Mouse (Mus musculus) adrenal gland, postnatal 25 days (tissue): ENCODE data around the gene Gm14419. TPM values are rescaled to one million over a fixed set of nuclear protein-coding genes. Genes with fewer than 3 reads are reported as not detected.
"Not testable (repeated sequence)": the region's sequence is repeated elsewhere in the genome, so short reads cannot be mapped to it uniquely, and the experiment has no call there.

Source experiments
- DNase-seq: peaks from one replicate; pipeline ENCODE4 v3.0.0; 2021; ENCODE audit warnings: mixed read lengths
- long read RNA-seq: library from polyadenylated mRNA; stranded (forward); transcript quantifications from one replicate; pipeline ENCODE4 v2.0.0, GENCODE M21; 2021
- total RNA-seq: library from RNA; stranded (reverse); gene quantifications from 2 replicates; pipeline ENCODE4 v1.2.3, GENCODE M21; 2021

Gene Gm14419
- 19.3 and 31.9 TPM in 2 replicates for total RNA-seq
- long read RNA-seq, partial matches to known transcripts = 0 of 5 reads
- long read RNA-seq, other reads (novel, unspliced or antisense) = 4 of 5 reads

- DNase-seq = not testable (repeated sequence)
Observed at GRCm38 (mm10) chr2:177000656-177001055, at the start of gene Gm14419. Gene Gm14419 (plus strand): TSS chr2:177000956.

Other genes starting within 250 kb of the Gm14419 start
- gene Gm14295, start 202.3 kb upstream of the Gm14419 start, total RNA-seq = 6.5 and 12.8 TPM in 2 replicates
- gene Gm14408, start 169.8 kb upstream of the Gm14419 start, total RNA-seq = not detected in 2 replicates
- 14.0 and 14.4 TPM in 2 replicates for gene Gm14296, start 73.1 kb upstream of the Gm14419 start, total RNA-seq
- gene Gm14401, start 73.4 kb downstream of the Gm14419 start, total RNA-seq = 1.0 and 1.9 TPM in 2 replicates
- 34.5 and 39.8 TPM in 2 replicates for gene Gm14410, start 205.5 kb downstream of the Gm14419 start, total RNA-seq